Mouse (Mus musculus): ENCODE results near the gene Cnot6l. TPM values are rescaled to one million over a fixed set of nuclear protein-coding genes. Genes with fewer than 3 reads are reported as not detected.

Gene Cnot6l
- polyA plus RNA-seq, 1 experiment from 2014 or later, result 25.2 TPM

Other genes starting within 250 kb of the Cnot6l start
- 42.9 and 43.7 TPM in 2 replicates for gene Cxcl13, start 207.2 kb downstream of the Cnot6l start, polyA plus RNA-seq (2014; fragmentation: Nextera tagmentation; extraction: Ambion mirVana)
- gene Mrpl1, start 45.3 kb upstream of the Cnot6l start, polyA plus RNA-seq (2014; fragmentation: Nextera tagmentation; extraction: Ambion mirVana), result 23.6 and 26.0 TPM in 2 replicates
- 40.0 and 41.4 TPM in 2 replicates for gene Fras1, start 209.8 kb upstream of the Cnot6l start, polyA plus RNA-seq (2014; fragmentation: Nextera tagmentation; extraction: Ambion mirVana)